Mouse (Mus musculus) splenic B cell, adult 2 months (primary cell): ENCODE results near the gene Esp8.
"Not testable (repeated sequence)": the region's sequence is repeated elsewhere in the genome, so short reads cannot be mapped to it uniquely, and the experiment has no call there.

Experiments
- DNase-seq: peaks from one replicate; pipeline ENCODE4 v3.0.0-alpha.2; 2011; ENCODE audit warnings: low read depth, low spot score
- H3K27me3 ChIP-seq: 2 replicates; pipeline ENCODE4 v1.6.1; 2012; ENCODE audit warnings: mild to moderate bottlenecking, low read length, moderate library complexity, mixed read lengths; ENCODE audit not compliant: control insufficient read depth, poor library complexity, insufficient read depth, severe bottlenecking
- H3K36me3 ChIP-seq: 2 replicates; pipeline ENCODE4 v1.6.1; 2012; ENCODE audit warnings: mild to moderate bottlenecking, low read length, moderate library complexity, mixed read lengths; ENCODE audit not compliant: control insufficient read depth, poor library complexity, insufficient read depth, severe bottlenecking

Gene Esp8

DNA sequence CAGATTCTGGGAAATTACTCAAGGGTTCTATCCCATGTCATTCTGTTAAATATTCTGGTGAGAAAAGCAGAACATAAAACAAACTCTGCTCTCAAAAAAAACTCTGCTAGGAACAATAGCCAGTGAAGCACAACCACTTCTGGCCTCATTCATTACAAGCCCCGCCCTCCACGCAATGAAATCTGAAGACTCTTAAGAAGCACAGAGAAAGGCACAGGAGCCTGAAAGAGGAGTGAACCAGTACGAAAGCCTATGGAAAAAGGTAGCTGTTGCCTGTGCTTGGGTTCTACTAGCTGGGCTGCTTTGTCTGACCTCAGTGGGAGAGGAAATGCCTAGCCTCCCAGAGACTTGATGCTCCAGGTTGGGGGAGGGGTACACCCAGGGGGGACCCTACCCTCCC lies at the start of gene Esp8:
Esp8 (plus strand) TSS at position 205 of the 400 bp plus-strand sequence.
- Histone ChIP-seq H3K36me3 (no peaks in the 10 kb centered on the region), H3K27me3 (no peaks in the 10 kb centered on the region; the same call in 1 of the 2 replicates)
- DNase-seq = no peak

DNA sequence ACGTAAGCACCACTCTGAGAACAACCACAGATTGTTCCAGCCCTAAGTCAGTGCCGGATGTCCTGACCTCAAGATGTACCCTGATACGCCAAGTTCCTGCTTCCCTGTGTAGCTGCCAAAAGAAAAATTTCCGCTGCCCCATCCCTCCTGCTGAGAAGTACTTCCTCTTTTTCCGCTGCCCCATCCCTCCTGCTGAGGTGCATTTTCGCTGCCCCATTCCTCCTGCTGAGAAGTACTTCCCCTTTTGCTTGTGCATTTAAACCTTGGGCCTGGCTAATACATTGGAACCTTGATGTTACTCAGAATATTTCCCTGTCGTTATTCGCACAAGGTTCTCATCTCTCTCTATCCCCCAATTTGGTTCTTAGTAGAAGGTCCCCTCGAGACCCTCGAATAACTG lies 36.3 kb upstream of the Esp8 start:
- not testable (repeated sequence) for H3K36me3 ChIP-seq, DNase-seq, H3K27me3 ChIP-seq

DNA sequence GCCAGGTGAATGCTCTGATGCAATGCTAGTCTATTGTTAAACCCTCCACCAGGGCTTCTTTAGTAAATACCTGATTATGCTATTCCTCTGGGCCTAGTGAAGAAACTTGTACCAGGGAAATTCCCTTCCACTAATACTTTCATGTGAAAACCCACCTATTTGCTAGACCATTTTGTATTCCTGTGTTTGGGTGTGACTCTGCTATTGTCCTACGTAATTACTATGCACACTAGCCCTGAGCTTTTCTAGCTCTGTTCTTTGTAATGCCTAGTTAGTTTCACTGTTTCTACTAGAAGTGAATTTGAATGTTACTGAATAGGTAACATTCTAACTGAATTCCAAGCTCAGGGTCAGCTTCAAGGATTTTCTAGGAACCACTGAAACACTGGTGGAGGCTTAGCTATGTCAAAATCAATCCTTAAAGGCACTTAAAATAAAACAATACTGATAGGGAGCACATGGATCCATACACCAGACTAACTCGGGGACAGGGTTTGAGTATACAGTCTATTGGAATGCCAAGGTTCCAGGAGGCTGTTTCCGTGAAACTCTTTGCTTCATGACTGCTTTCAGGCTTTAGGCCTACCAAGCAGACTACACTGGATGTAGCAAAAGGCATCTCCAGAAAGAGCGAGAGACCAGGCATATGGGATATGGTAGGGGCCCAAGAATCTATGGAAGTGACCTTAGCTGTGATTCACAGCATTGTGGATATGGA lies 24.2 kb upstream of the Esp8 start:
- not testable (repeated sequence) for DNase-seq, H3K36me3 ChIP-seq, H3K27me3 ChIP-seq

DNA sequence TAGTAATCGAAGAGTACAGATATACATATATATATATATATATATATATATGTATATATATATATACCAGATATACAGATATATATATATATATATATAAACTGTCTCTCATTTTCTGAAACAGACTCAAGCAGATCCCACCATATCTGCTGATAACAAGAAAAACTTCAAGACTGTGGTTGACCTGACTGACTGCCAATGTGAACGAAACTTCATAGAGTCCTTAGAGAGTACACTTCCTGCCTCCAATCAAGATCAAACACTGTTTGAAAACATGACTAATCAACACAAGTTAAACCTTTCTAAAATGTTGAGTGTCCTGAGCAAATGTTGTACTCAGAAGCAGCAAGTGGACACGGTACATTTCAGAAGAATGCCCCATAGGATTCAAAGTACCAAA lies 10.0 kb downstream of the Esp8 start:
- no peak for DNase-seq
- no peaks in the 10 kb centered on the region for H3K36me3 ChIP-seq
- H3K27me3 ChIP-seq = no peaks in the 10 kb centered on the region

DNA sequence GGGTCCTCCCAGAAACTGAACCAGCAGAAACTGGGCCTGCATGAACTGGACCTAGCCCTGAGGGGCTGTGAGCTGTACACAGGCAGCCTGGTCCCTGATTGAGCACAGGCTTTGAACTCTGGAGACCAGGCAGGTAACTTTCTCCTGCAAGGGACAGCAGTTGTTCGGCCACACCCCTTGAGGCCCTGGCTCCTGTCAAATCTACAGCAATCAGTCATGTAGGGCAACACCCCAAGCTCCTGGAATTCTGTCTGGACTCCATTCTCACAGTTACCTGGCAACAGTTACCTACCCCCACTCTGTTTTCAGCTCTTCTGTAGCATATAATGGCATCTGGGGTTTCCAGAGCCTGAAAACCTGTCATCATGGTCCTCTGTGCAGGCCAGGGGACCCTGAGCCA lies 11.3 kb downstream of the Esp8 start:
- DNase-seq = no peak
- no peaks in the 10 kb centered on the region for H3K36me3 ChIP-seq

DNA sequence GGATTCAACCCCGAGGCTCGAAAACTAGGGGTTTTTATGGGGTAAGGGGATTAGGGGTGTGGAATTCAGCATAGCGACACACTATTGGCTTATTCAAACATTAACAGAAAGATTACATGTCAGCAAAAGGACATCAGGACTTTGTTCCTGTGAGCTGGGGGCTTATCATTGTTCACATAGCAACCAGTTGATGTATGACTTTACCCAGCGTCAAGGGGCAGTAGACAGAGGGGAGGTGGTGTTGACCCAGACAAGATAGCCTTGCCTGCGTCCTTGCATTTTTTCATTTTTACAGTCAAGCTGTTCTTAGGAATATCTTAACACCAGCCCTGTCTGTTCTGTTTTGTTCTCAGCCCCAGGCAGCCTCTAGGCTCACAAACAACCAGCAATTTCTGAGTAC lies 27.2 kb downstream of the Esp8 start:
- not testable (repeated sequence) for DNase-seq, H3K27me3 ChIP-seq, H3K36me3 ChIP-seq

More for the DNA sequence above, 11.3 kb downstream of the Esp8 start:
- no peaks in the 10 kb centered on the region for H3K27me3 ChIP-seq

DNA sequence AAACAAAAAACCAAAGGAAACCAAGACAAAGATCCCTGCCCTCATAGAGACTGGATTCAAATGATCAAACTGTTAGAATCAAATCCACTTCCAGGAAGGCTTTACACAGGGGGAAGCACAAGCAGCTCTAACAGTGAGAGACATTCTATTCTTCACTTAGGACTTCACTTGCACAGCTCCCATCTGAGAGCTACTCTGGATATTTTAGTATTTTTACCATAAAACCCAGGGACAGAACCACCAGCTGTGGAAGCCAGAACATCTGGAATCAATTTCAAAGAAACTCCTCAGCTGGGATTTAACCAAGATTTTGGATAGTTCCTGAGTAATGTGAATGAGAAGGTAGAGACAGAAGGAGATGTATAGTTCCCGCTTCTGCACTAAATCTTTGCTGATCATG lies 33.6 kb downstream of the Esp8 start:
- no peaks in the 10 kb centered on the region for H3K36me3 ChIP-seq
- DNase-seq = no peak
- no peaks in the 10 kb centered on the region for H3K27me3 ChIP-seq

DNA sequence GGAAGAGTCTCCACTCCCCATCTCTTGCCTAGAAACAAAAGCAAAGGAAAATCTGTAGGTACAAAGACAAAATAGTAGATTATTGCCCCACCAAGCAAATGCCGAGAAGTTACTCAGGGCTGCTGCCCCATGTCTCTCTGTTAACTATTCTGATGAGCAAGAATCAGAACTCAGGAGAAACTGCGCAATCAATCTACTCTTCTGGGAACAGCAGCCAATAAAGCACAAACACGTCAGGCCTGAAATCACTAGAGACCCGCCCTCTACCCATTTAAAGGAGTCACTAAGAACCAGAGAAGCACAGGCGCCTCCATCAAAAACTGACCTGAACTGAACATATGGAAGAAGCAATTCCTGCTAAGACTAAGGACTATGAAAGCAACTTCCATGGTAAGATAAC lies 41.4 kb downstream of the Esp8 start, which contains the start of gene Esp6:
Esp6 (plus strand) TSS at position 301 of the 400 bp plus-strand sequence.
- no peaks in the 10 kb centered on the region for H3K27me3 ChIP-seq
- DNase-seq = no peak
- no peaks in the 10 kb centered on the region for H3K36me3 ChIP-seq
